9 mouse cellular contexts compared by ENCODE assay signal in the genomic region with DNA sequence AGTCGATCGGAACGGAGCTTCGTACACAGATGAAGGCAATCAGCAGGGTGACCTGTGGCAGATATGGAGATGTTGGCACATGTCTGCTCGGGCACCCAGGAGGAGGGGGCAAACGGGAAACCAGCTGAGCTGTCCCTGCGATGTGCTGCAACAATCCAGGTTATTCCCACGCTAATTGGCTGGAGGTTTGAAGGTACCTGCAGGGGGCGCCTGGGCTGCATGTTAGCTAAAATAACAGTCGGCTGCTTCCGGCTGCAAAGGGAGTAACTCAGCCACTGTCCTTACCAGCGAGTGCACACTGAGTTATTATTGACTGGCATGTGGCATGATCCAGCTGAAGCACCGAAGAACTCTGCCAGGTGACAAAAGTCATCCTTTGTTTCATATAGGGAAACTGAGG. TPM values are rescaled to one million over a fixed set of nuclear protein-coding genes. Genes with fewer than 3 reads are reported as not detected.
A peak's percentile ranks its signal among the peaks of the same experiment; 100 is the strongest.
DNase-seq lines count a peak whose midpoint lies in the region; ATAC-seq and TF ChIP-seq lines count a peak whose summit lies in the region.
"Had no signal": no experiment of that assay in that cellular context is flagged by ENCODE, and none has a peak within 500 bp of the region (broad histone marks: within the 10 kb centered on the region; RNA-seq: fewer than 3 reads in every experiment).

No protein-coding gene starts in this region.

- peak; percentile 28; the same call in 1 of the 2 replicates for TF ChIP-seq CTCF in lung, adult 2 months (IDR thresholded peaks at IDR 0.05; ENCODE audit: insufficient read depth, low read length)
- TF ChIP-seq CTCF in cortical plate, adult 2 months (IDR thresholded peaks at IDR 0.05; ENCODE audit: extremely low read depth, insufficient read depth, low read length) = 0 out of 2 replicates have a peak, but pooled peaks have one; percentile 16

- no peak for TF ChIP-seq POLR2A in lung, adult 2 months (IDR thresholded peaks at IDR 0.05; ENCODE audit: borderline replicate concordance, extremely low read depth, low read depth, low read length)
- TF ChIP-seq POLR2A in cortical plate, adult 2 months (IDR thresholded peaks at IDR 0.05; ENCODE audit: extremely low read depth, insufficient read depth, low read length) = no peak

- peak; percentile 56 for DNase-seq in forebrain, embryonic 14.5 days (ENCODE audit: low spot score)
- DNase-seq in lung, adult 2 months = no peak
- no peak for DNase-seq in lung, postnatal 25 days (ENCODE audit: low spot score)
- DNase-seq in ovary, postnatal 36 days (ENCODE audit: low spot score) = no peak
- DNase-seq in layer of hippocampus, postnatal 36 days = no peak

- peaks cover 10% of the 10 kb centered on the region for H3K4me1 ChIP-seq in forebrain, embryonic 14.5 days (ENCODE audit: control insufficient read depth, insufficient read depth, low read length)
- H3K4me1 ChIP-seq in forebrain, embryonic 12.5 days = peaks cover 23% of the 10 kb centered on the region
- no peaks in the 10 kb centered on the region for H3K4me1 ChIP-seq in lung, adult 2 months (ENCODE audit: control insufficient read depth, insufficient read depth, low read length)
- no peaks in the 10 kb centered on the region for H3K4me1 ChIP-seq in cortical plate, adult 2 months (ENCODE audit: control insufficient read depth, insufficient read depth, low read length)

- H3K27me3 ChIP-seq in forebrain, embryonic 14.5 days (replicated peaks; ENCODE audit: control insufficient read depth, insufficient read depth, low read length) = no peaks in the 10 kb centered on the region
- H3K27me3 ChIP-seq in forebrain, embryonic 12.5 days = no peaks in the 10 kb centered on the region

- no peak for ATAC-seq in forebrain, embryonic 14.5 days
- ATAC-seq in forebrain, embryonic 12.5 days (ENCODE audit: low FRiP score) = no peak
- peak; percentile 59 for ATAC-seq in megakaryocyte progenitor cell, adult 5-6 weeks (replicated peaks; ENCODE audit: poor library complexity)

- H3K4me2 ChIP-seq in forebrain, embryonic 14.5 days (ENCODE audit: low read length) = no peak overlapping the region
- H3K4me2 ChIP-seq in forebrain, embryonic 12.5 days = no peak overlapping the region

- 56% methylated on average over 13 of the region's 13 CpGs for WGBS in forebrain, embryonic 14.5 days
- 63% methylated on average over 13 of the region's 13 CpGs for WGBS in forebrain, embryonic 12.5 days
- WGBS in lung, adult 2 months = 58% methylated on average over 13 of the region's 13 CpGs

- no peak overlapping the region for H3K9ac ChIP-seq in forebrain, embryonic 14.5 days (ENCODE audit: low read length)
- no peak overlapping the region for H3K9ac ChIP-seq in forebrain, embryonic 12.5 days

- H3K4me3 ChIP-seq in forebrain, embryonic 14.5 days (ENCODE audit: low read depth, low read length) = no peak overlapping the region
- H3K4me3 ChIP-seq in forebrain, embryonic 12.5 days (replicated peaks) = no peak overlapping the region
- no peak overlapping the region for H3K4me3 ChIP-seq in lung, adult 2 months (replicated peaks; ENCODE audit: extremely low read depth, low read depth, low read length)
- no peak overlapping the region for H3K4me3 ChIP-seq in cortical plate, adult 2 months (ENCODE audit: insufficient read depth, low read length)
- H3K4me3 ChIP-seq: myocyte had no signal

- H3K27ac ChIP-seq in forebrain, embryonic 14.5 days (ENCODE audit: low read depth, low read length) = no peak overlapping the region
- H3K27ac ChIP-seq in forebrain, embryonic 12.5 days = no peak overlapping the region
- no peak overlapping the region for H3K27ac ChIP-seq in cortical plate, adult 2 months (ENCODE audit: insufficient read depth, low read length)

- no peaks in the 10 kb centered on the region for H3K9me3 ChIP-seq in forebrain, embryonic 14.5 days (replicated peaks; ENCODE audit: control insufficient read depth, low read length)
- H3K9me3 ChIP-seq in forebrain, embryonic 12.5 days = no peaks in the 10 kb centered on the region

- H3K36me3 ChIP-seq in forebrain, embryonic 14.5 days (ENCODE audit: control insufficient read depth, insufficient read depth, low read length) = no peaks in the 10 kb centered on the region
- peaks cover 9% of the 10 kb centered on the region; the same call in 1 of the 2 replicates for H3K36me3 ChIP-seq in forebrain, embryonic 12.5 days (replicated peaks)

RNA-seq across cellular contexts. Expression of gene Cmtm7, which starts 18.3 kb away (rescaled TPM):
- 16.5 and 25.6 TPM in 2 replicates for polyA plus RNA-seq in forebrain, embryonic 14.5 days (2014; fragmentation: Nextera tagmentation; extraction: Ambion mirVana)
- 32.3 and 41.2 TPM in 2 replicates for polyA plus RNA-seq in forebrain, embryonic 12.5 days (2016; fragmentation: Nextera tagmentation; extraction: Ambion mirVana)
- 86.0 and 88.9 TPM in 2 replicates for polyA plus RNA-seq in lung, adult 2 months (2012; rRNA removed)
- polyA plus RNA-seq in cortical plate, adult 2 months (2012; rRNA removed) = 8.9 and 9.1 TPM in 2 replicates
- total RNA-seq in megakaryocyte progenitor cell, adult 5-6 weeks (2015) = 499 and 542 TPM in 2 replicates
- total RNA-seq in megakaryocyte progenitor cell, adult 5-6 weeks (2017) = 712 and 803 TPM in 2 replicates
- total RNA-seq in layer of hippocampus, postnatal 36 days (2021) = 1 to 10 TPM; 3.5 to 4.5 TPM

RNA-seq across cellular contexts. Expression of gene Cmtm6, which starts 32.4 kb away (rescaled TPM):
- polyA plus RNA-seq in forebrain, embryonic 14.5 days (2014; fragmentation: Nextera tagmentation; extraction: Ambion mirVana) = 23.9 and 26.1 TPM in 2 replicates
- 25.4 and 25.6 TPM in 2 replicates for polyA plus RNA-seq in forebrain, embryonic 12.5 days (2016; fragmentation: Nextera tagmentation; extraction: Ambion mirVana)
- 50.9 and 79.8 TPM in 2 replicates for polyA plus RNA-seq in lung, adult 2 months (2012; rRNA removed)
- 22.8 and 23.8 TPM in 2 replicates for polyA plus RNA-seq in cortical plate, adult 2 months (2012; rRNA removed)
- total RNA-seq in megakaryocyte progenitor cell, adult 5-6 weeks (2015) = 29.1 and 31.1 TPM in 2 replicates
- 43.1 and 46.2 TPM in 2 replicates for total RNA-seq in megakaryocyte progenitor cell, adult 5-6 weeks (2017)
- total RNA-seq in layer of hippocampus, postnatal 36 days (2021) = 10 to 100 TPM; 22.1 to 22.4 TPM
